Mouse (Mus musculus): ENCODE measurements at regions not wholly inside any gene's neighbourhood (a gene's known extent, or its start where the extent isn't known, plus 50 kb on each side); places are given as distances from the start of the nearest gene placed in this dataset.

DNA sequence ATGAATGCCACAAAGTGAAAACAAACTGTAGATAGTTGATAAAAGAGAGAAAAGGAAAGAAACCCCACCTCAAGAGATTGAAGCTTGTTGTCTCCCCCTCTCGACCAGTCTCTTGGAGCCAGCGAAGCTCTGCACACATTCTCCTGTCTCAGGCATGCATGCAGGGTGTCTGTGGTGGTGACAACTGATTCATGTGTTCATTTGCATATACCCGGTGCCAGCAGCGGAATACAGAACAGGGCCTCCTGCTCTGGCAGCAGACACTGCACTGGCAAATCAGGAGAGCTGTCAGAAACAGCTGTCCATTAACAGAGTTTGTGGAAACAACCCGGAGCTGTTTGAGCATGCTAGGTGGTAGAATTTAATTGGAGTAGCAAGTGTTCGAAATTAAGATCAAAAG, 468.8 kb upstream of the Arrdc4 start:
- no peak for ATAC-seq (replicated peaks; ENCODE audit: low FRiP score, low read depth)

More for the DNA sequence above, 468.8 kb upstream of the Arrdc4 start:
- Histone ChIP-seq H3K27me3 (ENCODE audit: insufficient read depth, low read length) (no peaks in the 10 kb centered on the region), H3K9me3 (replicated peaks; ENCODE audit: low read length) (no peaks in the 10 kb centered on the region), H3K36me3 (ENCODE audit: insufficient read depth, low read length) (no peaks in the 10 kb centered on the region), H3K27ac (no peak overlapping the region), H3K4me2 (ENCODE audit: low read length) (no peak overlapping the region), H3K9ac (ENCODE audit: low read depth, low read length) (no peak overlapping the region), H3K4me3 (replicated peaks; ENCODE audit: low read depth, low read length) (no peak overlapping the region), H3K4me1 (replicated peaks; ENCODE audit: insufficient read depth, low read length) (no peaks in the 10 kb centered on the region)
- peak; percentile 5 for DNase-seq (ENCODE audit: low spot score)
- 38% methylated on average over 6 of the region's 6 CpGs for WGBS
- TF ChIP-seq CTCF (IDR thresholded peaks at IDR 0.05; ENCODE audit: low read depth) = no peak

Data from kidney, postnatal 0 days (tissue).